Mouse (Mus musculus): Measurements from ENCODE around the gene Prss21. TPM values are rescaled to one million over a fixed set of nuclear protein-coding genes. Genes with fewer than 3 reads are reported as not detected.

Gene Prss21
- not detected in 2 replicates for total RNA-seq (2021)
- long read RNA-seq, experiment 1, result 0 reads
- long read RNA-seq, experiment 2, result 0 reads

GRCm38 (mm10) chr17:23867756-23868155 is at the start of gene Prss21:
TSS of gene Prss21 (plus strand) at chr17:23868056.
- DNase-seq, result peak; percentile 3

GRCm38 (mm10) chr17:23818579-23818978 is 49.3 kb upstream of the Prss21 start:
- DNase-seq, result no peak

GRCm38 (mm10) chr17:23819235-23819634 is 48.6 kb upstream of the Prss21 start:
- DNase-seq, result no peak

GRCm38 (mm10) chr17:23820731-23821130 is 47.1 kb upstream of the Prss21 start:
- DNase-seq, result no peak

- DNase-seq, result peak; percentile 41
Observed at GRCm38 (mm10) chr17:23822094-23822493, 45.8 kb upstream of the Prss21 start.

GRCm38 (mm10) chr17:23823018-23823417 is 44.8 kb upstream of the Prss21 start:
- DNase-seq, result no peak

GRCm38 (mm10) chr17:23823614-23824013 is 44.2 kb upstream of the Prss21 start:
- no peak for DNase-seq

GRCm38 (mm10) chr17:23825591-23825990 is 42.3 kb upstream of the Prss21 start:
- no peak for DNase-seq

GRCm38 (mm10) chr17:23828271-23829001 is 39.4 kb upstream of the Prss21 start:
- peak; percentile 73 for DNase-seq

- DNase-seq, result peak; percentile 93
Observed at GRCm38 (mm10) chr17:23829064-23829619, 38.7 kb upstream of the Prss21 start, which contains the start of gene Elob. TSS of gene Elob (minus strand) at chr17:23829136.

- DNase-seq, result no peak
Observed at GRCm38 (mm10) chr17:23831201-23831600, 36.7 kb upstream of the Prss21 start.

- no peak for DNase-seq
Observed at GRCm38 (mm10) chr17:23836006-23836575, 31.8 kb upstream of the Prss21 start, which contains the start of gene Prss33. TSS of gene Prss33 (minus strand) at chr17:23836056.

- DNase-seq, result peak; percentile 59
Observed at GRCm38 (mm10) chr17:23841145-23841544, 26.7 kb upstream of the Prss21 start.

- DNase-seq, result peak; percentile 60
Observed at GRCm38 (mm10) chr17:23843141-23843811, 24.6 kb upstream of the Prss21 start.

- DNase-seq, result peak; percentile 84
Observed at GRCm38 (mm10) chr17:23843812-23844273, 24.0 kb upstream of the Prss21 start, which contains the start of the genes Prss32 and Prss41. TSS of gene Prss32 (plus strand) at chr17:23843855. TSS of gene Prss41 (minus strand) at chr17:23844172.

GRCm38 (mm10) chr17:23850028-23850427 is 17.8 kb upstream of the Prss21 start:
- DNase-seq, result no peak

- DNase-seq, result peak; percentile 77
Observed at GRCm38 (mm10) chr17:23850853-23851749, 16.8 kb upstream of the Prss21 start.

- peak; percentile 84 for DNase-seq
Observed at GRCm38 (mm10) chr17:23853292-23853691, 14.6 kb upstream of the Prss21 start.

GRCm38 (mm10) chr17:23854229-23854765 is 13.6 kb upstream of the Prss21 start:
- DNase-seq, result no peak

- DNase-seq, result no peak
Observed at GRCm38 (mm10) chr17:23857193-23857592, 10.7 kb upstream of the Prss21 start.

- DNase-seq, result no peak
Observed at GRCm38 (mm10) chr17:23857913-23858312, 9.9 kb upstream of the Prss21 start.
